Mouse (Mus musculus) intestine, postnatal 0 days (tissue): Measurements from ENCODE around the gene Ube3c. TPM values are rescaled to one million over a fixed set of nuclear protein-coding genes. Genes with fewer than 3 reads are reported as not detected.
A peak's percentile ranks its signal among the peaks of the same experiment; 100 is the strongest.
"Not testable (repeated sequence)": the region's sequence is repeated elsewhere in the genome, so short reads cannot be mapped to it uniquely, and the experiment has no call there.

Source experiments
- ATAC-seq: fragments of 200-750 bp; cut with Nextera tagmentation; 2 replicates; pipeline ENCODE4 v1.8.0; 2017; ENCODE audit warnings: mild to moderate bottlenecking, moderate TSS enrichment, moderate library complexity
- H3K27ac ChIP-seq: fragments of 300-500 bp; sonication (generic); 2 replicates; pipeline ENCODE4 v1.5.1; 2014; ENCODE audit warnings: mild to moderate bottlenecking, low read depth, low read length, moderate library complexity
- H3K27me3 ChIP-seq: fragments of 300-500 bp; sonication (generic); replicated peaks from 2 replicates; pipeline ENCODE4 v1.6.1; 2014; ENCODE audit warnings: low read length, mixed read lengths; ENCODE audit not compliant: control insufficient read depth, insufficient read depth
- H3K36me3 ChIP-seq: fragments of 300-500 bp; sonication (generic); 2 replicates; pipeline ENCODE4 v1.6.1; 2014; ENCODE audit warnings: mild to moderate bottlenecking, moderate library complexity; ENCODE audit not compliant: control insufficient read depth, insufficient read depth
- H3K4me1 ChIP-seq: fragments of 300-500 bp; sonication (generic); replicated peaks from 2 replicates; pipeline ENCODE4 v1.6.1; 2014; ENCODE audit warnings: antibody characterized with exemption, low read length, mixed read lengths; ENCODE audit not compliant: control insufficient read depth, insufficient read depth
- H3K4me2 ChIP-seq: fragments of 300-500 bp; sonication (generic); replicated peaks from 2 replicates; pipeline ENCODE4 v1.6.1; 2014; ENCODE audit warnings: low read depth, mild to moderate bottlenecking, moderate library complexity
- H3K4me3 ChIP-seq: fragments of 300-500 bp; sonication (generic); 2 replicates; pipeline ENCODE4 v1.5.1; 2014; ENCODE audit warnings: low read depth, low read length
- H3K9ac ChIP-seq: fragments of 300-500 bp; sonication (generic); 2 replicates; pipeline ENCODE4 v1.6.1; 2014; ENCODE audit warnings: mild to moderate bottlenecking, low read depth, low read length
- H3K9me3 ChIP-seq: fragments of 300-500 bp; sonication (generic); 2 replicates; pipeline ENCODE4 v1.6.1; 2016; ENCODE audit warnings: mixed run types; ENCODE audit not compliant: control insufficient read depth
- CTCF ChIP-seq: sonication (generic); IDR thresholded peaks from 2 replicates; pipeline ENCODE4 v1.5.1; 2016; ENCODE audit warnings: low read depth, mild to moderate bottlenecking, control low read depth, antibody characterized with exemption, moderate library complexity
- WGBS: fragments of 180-500 bp; shearing (Covaris S2); extraction: QIAGEN DNeasy Blood & Tissue Kit; methylation state at CpG from one replicate; pipeline ENCODE4 v1.1.7; 2014; 5-methylcytosine and 5-hydroxymethylcytosine counted together
- polyA plus RNA-seq: library from polyadenylated mRNA; unstranded; fragments of >200 nt; fragmentation: Nextera tagmentation; extraction: Ambion mirVana; gene quantifications from 2 replicates; pipeline ENCODE4 v1.2.1, GENCODE M21; 2015

The Ube3c gene
- polyA plus RNA-seq, 1 experiment from 2014 or later, result 11.7 TPM

DNA sequence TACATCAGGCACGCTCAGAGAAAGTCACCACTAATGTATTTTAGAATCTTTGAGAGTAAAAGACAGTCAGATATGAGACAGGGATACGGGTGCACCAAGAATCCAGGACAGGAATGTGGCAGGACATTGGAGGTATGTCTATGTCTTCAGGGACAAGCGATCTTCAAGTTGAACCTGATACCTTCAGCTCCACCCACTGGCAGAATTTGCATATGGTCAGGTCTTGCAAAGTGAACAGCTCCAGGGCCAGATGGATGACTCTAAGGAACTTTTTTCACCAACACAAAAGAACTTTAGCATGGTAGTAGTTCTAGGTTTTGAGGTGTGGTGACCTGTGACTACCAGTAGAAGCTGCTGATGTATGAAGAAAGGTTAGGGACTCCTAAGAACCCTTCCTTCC lies 62.7 kb downstream of the Ube3c start:
- TF ChIP-seq CTCF, result no peak
- H3K36me3 ChIP-seq, result peaks cover 29% of the 10 kb centered on the region; the same call in 1 of the 2 replicates
- WGBS, result 80% methylated on average over 3 of the region's 3 CpGs
- no peak overlapping the region for H3K4me3 ChIP-seq
- H3K4me2 ChIP-seq, result no peak overlapping the region
- no peaks in the 10 kb centered on the region for H3K4me1 ChIP-seq
- no peaks in the 10 kb centered on the region for H3K27me3 ChIP-seq
- no peak overlapping the region for H3K9ac ChIP-seq
- H3K27ac ChIP-seq, result no peak overlapping the region
- no peak for ATAC-seq
- H3K9me3 ChIP-seq, result no peaks in the 10 kb centered on the region

GRCm38 (mm10) chr5:29636298-29636697 lies 67.3 kb downstream of the Ube3c start:
- no peaks in the 10 kb centered on the region for H3K4me1 ChIP-seq
- ATAC-seq, result no peak
- no peak for TF ChIP-seq CTCF
- no peak overlapping the region for H3K27ac ChIP-seq
- H3K4me3 ChIP-seq, result no peak overlapping the region
- no peaks in the 10 kb centered on the region for H3K27me3 ChIP-seq
- no peak overlapping the region for H3K9ac ChIP-seq
- H3K9me3 ChIP-seq, result no peaks in the 10 kb centered on the region
- peaks cover 34% of the 10 kb centered on the region; the same call in 1 of the 2 replicates for H3K36me3 ChIP-seq
- H3K4me2 ChIP-seq, result no peak overlapping the region

- Histone ChIP-seq H3K9ac (no peak overlapping the region), H3K36me3 (peaks cover 29% of the 10 kb centered on the region), H3K4me1 (no peaks in the 10 kb centered on the region), H3K9me3 (no peaks in the 10 kb centered on the region), H3K27me3 (no peaks in the 10 kb centered on the region), H3K4me2 (no peak overlapping the region), H3K4me3 (no peak overlapping the region), H3K27ac (no peak overlapping the region)
- TF ChIP-seq CTCF, result peak; percentile 33
- ATAC-seq, result no peak
Measured at GRCm38 (mm10) chr5:29636884-29637283, 67.8 kb downstream of the Ube3c start.

DNA sequence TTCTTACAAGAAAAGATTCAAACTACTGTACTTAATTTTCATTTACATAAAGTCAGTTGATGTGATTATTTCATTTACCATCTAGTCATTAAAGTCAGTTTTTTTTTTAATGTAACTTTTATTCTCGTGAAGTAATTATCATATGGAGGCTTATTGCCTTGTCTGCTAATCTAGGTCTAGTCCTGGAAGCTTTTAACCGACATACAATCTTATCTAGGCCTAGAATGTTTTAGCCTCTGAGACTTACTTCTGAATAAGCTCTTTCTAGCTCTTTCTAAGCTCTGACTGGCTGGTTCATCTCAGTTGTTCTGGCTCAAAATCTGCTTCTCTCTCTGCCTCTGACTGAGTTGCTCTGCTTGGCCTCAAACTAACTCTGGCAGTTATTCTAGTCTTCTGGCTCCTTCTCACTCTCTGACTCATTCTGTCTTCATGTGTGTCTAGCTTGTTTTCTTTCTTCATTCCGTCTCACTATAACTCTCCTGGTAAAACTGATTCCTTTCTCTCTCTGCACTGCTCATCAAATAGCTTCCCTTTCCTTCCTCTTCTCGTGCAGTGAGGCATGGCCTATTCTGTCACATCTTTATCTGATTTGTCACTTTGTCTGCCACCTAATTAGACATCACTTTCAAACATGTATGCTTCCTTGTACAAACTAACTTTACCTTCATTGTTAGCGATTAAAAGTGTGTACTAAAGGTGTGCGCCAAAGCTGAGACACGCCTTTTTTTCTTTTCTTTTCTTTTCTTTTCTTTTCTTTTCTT lies 72.3 kb downstream of the Ube3c start:
- H3K4me3 ChIP-seq, result no peak overlapping the region
- TF ChIP-seq CTCF, result no peak
- no peaks in the 10 kb centered on the region for H3K4me1 ChIP-seq
- 79% methylated on average over 7 of the region's 7 CpGs for WGBS
- no peak overlapping the region for H3K27ac ChIP-seq
- H3K9me3 ChIP-seq, result no peaks in the 10 kb centered on the region
- no peak for ATAC-seq
- H3K9ac ChIP-seq, result no peak overlapping the region
- peaks cover 11% of the 10 kb centered on the region for H3K36me3 ChIP-seq
- H3K4me2 ChIP-seq, result no peak overlapping the region
- no peaks in the 10 kb centered on the region for H3K27me3 ChIP-seq

- H3K9ac ChIP-seq, result no peak overlapping the region
- no peaks in the 10 kb centered on the region for H3K9me3 ChIP-seq
- no peak overlapping the region for H3K4me3 ChIP-seq
- no peak overlapping the region for H3K4me2 ChIP-seq
- no peak overlapping the region for H3K27ac ChIP-seq
- no peak for ATAC-seq
- no peak for TF ChIP-seq CTCF
- H3K4me1 ChIP-seq, result no peaks in the 10 kb centered on the region
- H3K36me3 ChIP-seq, result peaks cover 16% of the 10 kb centered on the region; the same call in 1 of the 2 replicates
- H3K27me3 ChIP-seq, result no peaks in the 10 kb centered on the region
Measured at GRCm38 (mm10) chr5:29651696-29652095, 82.7 kb downstream of the Ube3c start.

- Histone ChIP-seq H3K4me1 (no peaks in the 10 kb centered on the region), H3K9me3 (no peaks in the 10 kb centered on the region), H3K4me2 (no peak overlapping the region), H3K27me3 (no peaks in the 10 kb centered on the region), H3K36me3 (no peaks in the 10 kb centered on the region), H3K9ac (no peak overlapping the region), H3K4me3 (no peak overlapping the region), H3K27ac (peak overlapping the region; percentile 54)
- ATAC-seq, result peak; percentile 64
- TF ChIP-seq CTCF, result no peak
- WGBS, result 58% methylated on average over 3 of the region's 3 CpGs
Measured at GRCm38 (mm10) chr5:29657590-29658339, 88.7 kb downstream of the Ube3c start.

DNA sequence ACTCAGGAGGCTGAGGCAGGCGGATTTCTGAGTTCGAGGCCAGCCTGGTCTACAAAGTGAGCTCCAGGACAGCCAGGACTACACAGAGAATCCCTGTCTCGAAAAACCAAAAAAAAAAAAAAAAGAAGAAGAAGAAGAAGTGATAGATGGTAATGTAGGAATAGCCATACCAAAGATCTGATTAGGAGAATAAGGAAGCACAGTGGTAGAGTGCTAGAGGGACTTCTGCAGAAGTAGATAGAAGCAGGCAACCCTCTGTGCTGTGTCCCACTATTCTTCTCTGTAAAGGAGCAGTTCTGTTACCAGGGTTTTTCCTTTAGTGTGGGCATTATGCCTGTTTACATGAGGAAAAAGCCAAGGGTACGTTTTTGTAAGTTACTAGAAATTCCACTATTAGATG lies 92.2 kb downstream of the Ube3c start:
- H3K4me3 ChIP-seq, H3K27ac ChIP-seq, H3K4me2 ChIP-seq, H3K4me1 ChIP-seq, ATAC-seq, H3K9ac ChIP-seq, H3K9me3 ChIP-seq, H3K27me3 ChIP-seq: not testable (repeated sequence)
- 91% methylated on average over 4 of the region's 4 CpGs for WGBS
- H3K36me3 ChIP-seq, result peaks cover 16% of the 10 kb centered on the region
